Mouse (Mus musculus): ENCODE results near the gene Pde10a.

DNA sequence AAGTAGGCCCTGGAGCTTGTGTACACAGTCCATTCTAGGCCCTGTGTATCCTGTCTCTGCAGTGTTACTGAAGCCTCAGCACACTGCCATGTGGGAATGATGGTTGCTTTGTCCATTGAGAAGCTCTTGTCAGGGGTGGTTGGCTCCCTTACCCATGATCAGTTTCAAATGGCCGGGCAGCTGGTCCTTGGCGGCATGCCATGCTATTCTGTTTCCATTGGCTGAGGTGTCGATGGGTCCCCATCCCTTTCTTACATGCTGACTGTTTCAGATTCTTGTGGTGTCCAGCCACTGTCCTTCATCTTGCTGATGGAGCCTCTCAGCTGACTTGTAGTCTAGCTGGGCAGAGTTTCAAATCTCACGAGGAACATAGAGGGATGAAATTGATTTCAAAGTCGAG, 305.8 kb downstream of the Pde10a start:
- no peak for TF ChIP-seq CTCF (IDR thresholded peaks at IDR 0.05; ENCODE audit: low read depth)
- no peak for TF ChIP-seq EP300 (IDR thresholded peaks at IDR 0.05; ENCODE audit: low read depth)

All from heart, postnatal 0 days (tissue).